Mouse (Mus musculus) E14TG2a.4 (cell line): Measurements from ENCODE around the gene Atrnl1.

Experiments used
- CTCF ChIP-seq: conservative IDR thresholded peaks from 2 replicates; pipeline ENCODE4 v1.5.1; 2014; ENCODE audit warnings: low read length
- NANOG ChIP-seq: IDR thresholded peaks from 2 replicates; pipeline ENCODE4 v1.6.1; 2014; ENCODE audit warnings: borderline replicate concordance, low read length, mixed read lengths
- POU5F1 ChIP-seq: IDR thresholded peaks from 2 replicates; pipeline ENCODE4 v1.6.1; 2014; ENCODE audit warnings: low read length, borderline replicate concordance

DNA sequence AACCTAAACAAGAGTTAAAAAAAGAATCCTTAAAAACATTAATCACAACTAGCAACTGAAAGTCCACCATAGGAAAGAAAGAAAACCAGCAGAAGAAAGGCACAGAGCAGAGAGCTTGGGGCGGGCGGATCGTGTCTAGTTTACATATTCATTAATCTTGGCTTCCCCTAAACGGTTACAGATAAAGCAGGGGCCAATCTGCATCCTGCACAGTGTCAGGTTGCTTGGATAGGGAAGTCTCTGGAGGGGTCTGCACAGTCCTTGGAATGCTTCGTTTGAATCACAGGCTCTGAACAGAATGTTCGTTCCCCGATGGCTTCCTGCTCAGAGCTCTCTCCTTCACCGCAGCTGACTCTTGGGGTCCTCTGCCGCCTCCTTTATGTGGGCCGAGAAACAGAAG is 24.7 kb upstream of the Atrnl1 start:
- TF ChIP-seq CTCF (no peak), POU5F1 (no peak), NANOG (no peak)
